Mouse (Mus musculus): ENCODE measurements at regions not wholly inside any gene's neighbourhood (a gene's known extent, or its start where the extent isn't known, plus 50 kb on each side); places are given as distances from the start of the nearest gene placed in this dataset.

- no peak for DNase-seq (ENCODE audit: low read depth, low spot score)
Observed at GRCm38 (mm10) chr12:28380203-28380602, 172.0 kb downstream of the Dcdc2c start.

- no peak for DNase-seq (ENCODE audit: low read depth, low spot score)
Observed at GRCm38 (mm10) chr12:28377968-28378367, 174.2 kb downstream of the Dcdc2c start.

- no peak for DNase-seq (ENCODE audit: low read depth, low spot score)
Observed at GRCm38 (mm10) chr12:28377373-28377772, 174.8 kb downstream of the Dcdc2c start.

- DNase-seq (ENCODE audit: low read depth, low spot score) = no peak
Observed at GRCm38 (mm10) chr12:28376770-28377169, 175.4 kb downstream of the Dcdc2c start.

- DNase-seq (ENCODE audit: low read depth, low spot score) = no peak
Observed at GRCm38 (mm10) chr12:28365304-28365703, 186.9 kb downstream of the Dcdc2c start.

- DNase-seq (ENCODE audit: low read depth, low spot score) = no peak
Observed at GRCm38 (mm10) chr12:28358737-28359333, 193.4 kb downstream of the Dcdc2c start.

- DNase-seq (ENCODE audit: low read depth, low spot score) = no peak
Observed at GRCm38 (mm10) chr12:28357764-28358163, 194.4 kb downstream of the Dcdc2c start.

GRCm38 (mm10) chr12:28353140-28353539 lies 199.1 kb downstream of the Dcdc2c start:
- no peak for DNase-seq (ENCODE audit: low read depth, low spot score)

GRCm38 (mm10) chr12:28352571-28352970 lies 199.6 kb downstream of the Dcdc2c start:
- no peak for DNase-seq (ENCODE audit: low read depth, low spot score)

- DNase-seq (ENCODE audit: low read depth, low spot score) = no peak
Observed at GRCm38 (mm10) chr12:28342735-28343134, 209.5 kb downstream of the Dcdc2c start.

GRCm38 (mm10) chr12:28332591-28332990 lies 219.6 kb downstream of the Dcdc2c start:
- no peak for DNase-seq (ENCODE audit: low read depth, low spot score)

- no peak for DNase-seq (ENCODE audit: low read depth, low spot score)
Observed at GRCm38 (mm10) chr12:28331843-28332242, 220.4 kb downstream of the Dcdc2c start.

- no peak for DNase-seq (ENCODE audit: low read depth, low spot score)
Observed at GRCm38 (mm10) chr12:28323659-28324058, 228.5 kb downstream of the Dcdc2c start.

GRCm38 (mm10) chr12:28309226-28309625 lies 243.0 kb downstream of the Dcdc2c start:
- no peak for DNase-seq (ENCODE audit: low read depth, low spot score)

- no peak for DNase-seq (ENCODE audit: low read depth, low spot score)
Observed at GRCm38 (mm10) chr12:28302038-28302581, 250.1 kb downstream of the Dcdc2c start.

- no peak for DNase-seq (ENCODE audit: low read depth, low spot score)
Observed at GRCm38 (mm10) chr12:28288376-28288896, 263.8 kb downstream of the Dcdc2c start.

- no peak for DNase-seq (ENCODE audit: low read depth, low spot score)
Observed at GRCm38 (mm10) chr12:28255524-28255923, 296.7 kb downstream of the Dcdc2c start.

- no peak for DNase-seq (ENCODE audit: low read depth, low spot score)
Observed at GRCm38 (mm10) chr12:28250526-28250925, 301.7 kb downstream of the Dcdc2c start.

- DNase-seq (ENCODE audit: low read depth, low spot score) = no peak
Observed at GRCm38 (mm10) chr12:28248749-28249148, 303.4 kb downstream of the Dcdc2c start.

GRCm38 (mm10) chr12:28248287-28248686 lies 303.9 kb downstream of the Dcdc2c start:
- DNase-seq (ENCODE audit: low read depth, low spot score) = no peak

GRCm38 (mm10) chr12:28238016-28238415 lies 314.2 kb downstream of the Dcdc2c start:
- no peak for DNase-seq (ENCODE audit: low read depth, low spot score)

- DNase-seq (ENCODE audit: low read depth, low spot score) = no peak
Observed at GRCm38 (mm10) chr12:28237041-28237440, 315.2 kb downstream of the Dcdc2c start.

- DNase-seq (ENCODE audit: low read depth, low spot score) = no peak
Observed at GRCm38 (mm10) chr12:28202847-28203246, 349.4 kb downstream of the Dcdc2c start.
